Mouse (Mus musculus) liver, adult 2 months (tissue): ENCODE measurements around the gene Bank1.

ENCODE experiments used
- CTCF ChIP-seq: fragments of 200-500 bp; IDR thresholded peaks from 2 replicates; pipeline ENCODE4 v1.5.1; 2011; ENCODE audit warnings: low read depth, low read length, control low read depth
- POLR2A ChIP-seq: fragments of 200-500 bp; IDR thresholded peaks from 2 replicates; pipeline ENCODE4 v1.6.1; 2011; ENCODE audit warnings: low read length, control low read depth; ENCODE audit not compliant: insufficient read depth; ENCODE audit errors: extremely low read depth

DNA sequence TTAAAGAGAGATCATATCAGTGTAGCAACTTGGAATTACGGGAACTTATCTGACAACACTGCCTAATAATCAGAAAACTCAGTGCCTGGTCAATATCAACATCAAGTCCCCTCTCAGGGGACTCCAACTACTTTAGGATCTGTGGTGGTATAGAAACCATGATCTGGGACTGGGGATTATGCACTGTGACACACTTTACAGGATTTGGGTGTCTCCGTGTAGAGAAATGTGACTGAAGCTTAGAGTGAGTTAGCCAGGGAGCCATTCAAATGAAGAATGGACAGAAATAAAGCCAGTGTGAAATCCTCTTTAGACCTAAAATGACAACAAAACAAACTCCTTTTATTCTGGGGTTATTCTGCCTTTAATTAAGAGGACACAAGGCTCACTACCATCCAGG, 167.8 kb downstream of the Bank1 start:
- TF ChIP-seq POLR2A (no peak), CTCF (no peak)
